Mouse (Mus musculus) left cerebral cortex, adult 11 months (tissue): ENCODE data around the gene Dscaml1.

ENCODE experiments used
- DNase-seq: peaks from one replicate; pipeline ENCODE4 v3.0.0; 2022; ENCODE audit warnings: low spot score

Dscaml1 gene

DNA sequence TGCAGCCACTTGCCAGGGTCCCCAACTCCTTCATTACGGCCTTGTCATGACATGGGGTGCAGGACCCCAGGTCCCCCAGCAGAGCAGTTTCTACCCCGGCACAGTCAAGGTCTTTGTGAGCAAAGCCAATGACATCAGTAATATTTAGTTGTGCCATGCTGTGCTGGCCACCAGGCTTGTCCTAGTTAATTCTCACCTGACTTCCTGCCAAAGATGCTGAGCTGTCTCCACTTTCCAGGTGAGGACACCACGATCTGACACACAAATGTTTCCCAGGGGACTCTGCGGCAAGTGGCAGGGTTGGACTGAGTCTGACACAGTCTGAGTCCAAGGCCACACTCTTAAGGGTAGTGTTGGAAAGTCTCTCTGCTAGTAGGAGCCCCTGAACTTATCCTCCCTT, at the start of gene Dscaml1:
Gene Dscaml1 (plus strand): TSS at position 173 of the 400 bp plus-strand sequence.
- DNase-seq = no peak

DNA sequence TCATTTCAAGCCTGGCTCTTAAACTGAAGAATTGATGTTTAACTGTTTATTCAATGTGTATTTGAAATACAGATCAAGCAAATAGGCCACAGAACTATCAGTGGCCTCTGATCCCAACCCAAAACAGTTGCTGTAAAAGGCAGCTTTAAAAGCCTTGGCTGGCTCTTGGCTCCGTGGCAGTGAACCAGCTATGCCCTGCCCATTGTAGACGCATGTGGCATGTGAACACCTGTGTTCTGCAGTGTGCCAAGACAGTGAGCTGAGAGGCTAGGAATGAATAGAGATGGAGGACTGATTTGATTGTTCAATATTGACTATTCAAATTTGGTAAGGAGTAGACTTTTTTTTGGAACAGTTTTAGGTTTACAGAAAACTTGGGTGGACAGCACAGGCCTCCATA, 49.5 kb upstream of the Dscaml1 start:
- DNase-seq = no peak

DNA sequence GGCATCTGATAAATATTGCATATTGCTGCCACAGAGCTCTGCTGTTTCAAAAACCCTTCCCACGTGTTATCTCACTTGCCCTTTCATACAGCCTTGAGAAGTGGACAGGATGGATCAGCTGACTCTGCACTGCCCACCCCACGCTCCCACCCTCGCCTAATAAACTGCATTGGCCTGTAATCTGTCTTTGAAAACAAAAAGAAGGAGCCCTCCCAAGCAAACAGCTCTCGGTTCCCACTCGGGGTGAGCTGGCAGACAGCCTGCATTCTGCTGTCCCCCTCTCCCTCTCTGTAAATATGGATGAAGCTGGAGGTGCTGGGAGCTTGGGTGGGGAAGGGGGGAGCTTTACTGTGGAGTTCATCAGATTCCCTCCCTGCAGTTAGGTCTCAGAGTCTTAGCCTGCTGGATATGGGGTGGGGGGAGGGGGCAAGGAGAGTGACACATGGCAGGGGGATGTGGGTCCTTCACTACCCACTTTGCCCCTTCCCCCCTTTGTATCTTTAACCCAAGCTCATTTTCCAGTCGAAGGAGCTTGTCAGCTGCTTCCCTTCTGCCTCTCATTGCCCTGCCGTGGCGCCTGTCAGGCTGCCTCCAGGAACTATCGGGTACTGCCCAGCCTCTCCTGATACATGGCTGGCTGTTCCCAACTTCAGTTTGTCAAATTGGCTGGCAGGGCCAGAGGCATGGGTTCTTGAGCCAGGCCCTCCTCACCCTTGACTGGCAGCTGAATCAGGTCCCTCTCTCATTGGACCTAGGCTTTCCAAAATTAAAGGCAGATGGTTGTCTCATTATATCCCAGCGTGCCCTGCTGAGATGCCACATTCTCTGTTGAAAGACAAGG, 45.8 kb upstream of the Dscaml1 start:
- DNase-seq = no peak

DNA sequence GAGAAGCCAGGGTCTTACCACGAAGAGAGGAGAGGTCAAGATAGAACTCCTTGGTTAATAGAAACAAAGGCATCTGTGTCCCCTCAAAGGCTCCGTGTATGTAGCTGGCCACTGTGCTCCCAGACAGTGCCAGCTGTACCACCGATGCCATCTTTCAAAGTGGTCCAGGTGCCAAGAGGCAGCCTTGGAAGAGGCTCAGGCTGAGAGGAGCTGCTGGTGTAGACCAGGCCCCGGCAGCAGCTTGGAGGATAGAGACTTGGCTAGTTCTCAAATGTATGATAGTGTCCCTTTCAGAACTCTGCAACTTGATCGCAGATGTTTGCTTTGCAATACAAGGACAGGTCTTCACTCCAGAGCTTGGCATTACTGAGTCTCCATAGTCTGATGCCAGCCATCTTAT, 44.1 kb upstream of the Dscaml1 start:
- DNase-seq = no peak

DNA sequence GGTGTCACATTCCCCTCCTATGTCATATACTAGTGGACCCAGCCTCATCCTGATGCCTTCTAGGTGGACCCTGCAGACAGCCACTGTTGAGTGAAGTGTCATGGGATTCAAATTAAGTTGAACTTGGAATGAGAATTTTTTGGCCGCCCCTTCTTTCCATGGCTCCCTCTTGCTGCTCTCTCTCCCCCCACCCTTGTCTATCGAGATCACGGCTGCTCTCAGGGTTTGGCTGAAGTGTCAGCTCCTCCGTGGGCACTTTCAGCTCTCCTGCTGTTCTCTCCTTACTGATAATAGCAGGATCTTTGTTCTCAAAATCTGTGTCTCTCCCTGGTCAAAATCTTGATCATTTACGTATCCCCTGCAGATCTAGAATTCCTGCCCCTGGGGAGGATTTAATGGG, 43.6 kb upstream of the Dscaml1 start:
- no peak for DNase-seq

DNA sequence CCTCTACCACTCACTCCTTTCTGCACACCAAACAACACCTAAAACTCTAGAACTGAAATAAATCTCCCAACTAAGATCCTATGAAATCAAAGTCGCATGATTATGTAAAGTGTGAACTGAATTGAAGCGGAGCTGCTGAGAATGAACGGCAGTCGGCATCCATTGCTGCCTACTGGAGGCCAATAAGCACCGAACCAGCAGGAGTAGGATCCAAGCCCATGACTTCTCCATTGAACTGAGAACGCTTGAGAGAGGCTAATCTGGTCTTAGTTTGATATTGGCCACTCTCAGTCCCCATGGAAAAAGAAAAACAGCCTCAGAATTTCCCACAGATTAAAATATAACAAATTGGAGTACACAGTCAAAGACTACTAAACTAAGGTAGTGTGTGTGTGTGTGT, 42.5 kb upstream of the Dscaml1 start:
- no peak for DNase-seq

DNA sequence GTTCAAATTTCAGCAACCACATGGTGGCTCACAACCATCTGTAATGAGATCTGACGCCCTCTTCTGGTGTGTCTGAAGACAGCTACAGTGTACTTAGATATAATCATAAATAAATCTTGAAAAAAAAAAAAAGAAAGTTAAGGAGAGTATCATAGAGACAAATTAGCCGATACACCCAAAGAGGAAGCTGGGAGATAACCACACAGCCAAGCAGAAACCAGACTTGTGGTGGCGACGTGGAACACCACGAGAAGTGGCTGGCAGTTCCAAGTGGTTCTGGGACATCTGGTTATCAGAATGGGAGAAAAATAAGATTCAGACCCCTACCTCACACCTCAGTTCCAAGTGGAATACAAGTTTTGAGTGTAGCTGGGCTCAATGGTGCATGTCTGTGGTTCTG, 39.7 kb upstream of the Dscaml1 start:
- DNase-seq = no peak

DNA sequence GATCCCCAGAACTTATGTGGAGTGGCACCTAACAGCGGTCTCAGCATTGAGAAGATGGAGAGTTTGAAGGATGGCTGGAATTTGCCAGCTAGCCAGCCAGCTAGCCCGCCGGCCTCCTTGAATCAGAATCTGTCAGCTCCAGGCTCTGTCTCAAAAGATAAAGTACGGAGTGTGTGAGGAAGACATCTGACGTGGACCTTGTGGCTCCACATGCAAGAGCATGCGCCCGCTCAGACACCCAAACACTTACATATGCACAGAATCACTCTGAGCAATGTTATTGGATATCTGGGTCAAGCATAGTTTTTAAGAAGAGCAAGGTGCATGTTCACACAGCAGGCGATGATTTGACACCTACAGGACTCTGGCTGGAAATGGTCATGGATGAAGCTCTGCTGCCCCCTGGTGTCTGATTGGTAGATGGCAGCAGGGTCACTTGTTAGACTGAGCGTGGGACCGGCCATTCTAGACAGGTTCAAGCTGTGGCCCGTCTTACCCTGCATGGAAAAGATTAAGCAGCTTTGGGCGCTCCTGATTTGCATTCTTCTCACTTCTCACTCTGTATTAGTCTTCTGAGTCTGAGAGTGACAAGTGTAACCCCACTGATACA, 37.9 kb upstream of the Dscaml1 start:
- DNase-seq = peak; percentile 81

DNA sequence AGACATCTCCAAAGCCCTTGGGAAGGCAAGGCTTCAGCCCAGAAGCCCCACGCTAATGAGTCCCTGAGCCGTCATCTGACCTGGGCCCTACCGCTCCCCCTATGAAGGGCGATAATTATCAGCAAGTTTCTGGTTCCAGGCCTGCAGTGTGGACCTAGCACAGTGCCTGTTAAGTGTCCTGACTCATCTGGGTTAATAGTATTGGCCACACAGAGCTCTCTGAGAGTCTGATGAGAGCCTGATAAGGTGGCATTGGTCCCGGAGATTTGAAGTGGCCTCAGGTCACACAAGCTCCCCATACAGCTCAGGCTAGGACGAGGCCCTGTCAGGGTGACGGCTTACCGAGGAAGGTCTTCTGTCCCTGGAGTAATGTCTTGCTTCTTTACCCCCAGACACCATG, 36.8 kb upstream of the Dscaml1 start:
- DNase-seq = no peak

DNA sequence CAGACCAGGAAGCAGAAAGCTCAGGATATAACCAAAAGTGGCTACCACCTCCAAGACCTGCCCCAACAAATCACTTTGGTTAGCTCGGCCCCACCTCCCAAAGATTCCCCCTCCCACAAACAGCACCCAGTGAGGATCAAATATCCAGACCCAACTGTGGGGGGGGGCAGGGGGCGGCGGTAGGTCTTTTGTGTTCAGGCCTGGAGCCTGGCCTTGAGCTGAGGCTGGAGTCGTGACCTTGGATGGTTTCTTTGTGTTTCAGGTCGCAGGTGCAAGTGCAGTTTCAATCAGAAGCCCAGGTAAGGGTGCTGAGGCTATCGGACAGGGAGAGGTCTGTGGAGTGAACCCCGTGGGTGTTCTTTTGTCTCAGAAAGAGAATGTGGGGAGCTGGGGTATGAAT, 35.1 kb upstream of the Dscaml1 start:
- DNase-seq = no peak

DNA sequence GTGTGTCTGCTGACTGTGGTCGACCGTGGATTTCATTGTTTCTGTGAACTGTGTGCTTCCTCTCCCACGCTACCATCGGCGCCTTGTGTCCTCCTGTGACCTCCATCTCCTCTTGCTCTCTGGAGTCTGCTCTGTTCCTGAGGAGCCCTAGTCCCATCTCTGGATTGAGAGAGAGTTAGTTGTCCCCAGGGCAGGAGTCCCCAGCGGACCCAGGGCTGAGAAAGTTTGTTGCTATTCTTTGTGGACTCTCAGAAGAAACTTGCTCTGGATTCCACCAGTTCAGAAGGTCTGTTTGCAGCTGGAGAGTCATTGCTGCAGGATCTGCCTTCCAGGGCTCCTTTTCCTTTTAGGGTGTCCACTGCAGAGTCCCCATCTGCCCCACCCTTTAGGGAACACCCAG, 31.2 kb upstream of the Dscaml1 start:
- DNase-seq = no peak

DNA sequence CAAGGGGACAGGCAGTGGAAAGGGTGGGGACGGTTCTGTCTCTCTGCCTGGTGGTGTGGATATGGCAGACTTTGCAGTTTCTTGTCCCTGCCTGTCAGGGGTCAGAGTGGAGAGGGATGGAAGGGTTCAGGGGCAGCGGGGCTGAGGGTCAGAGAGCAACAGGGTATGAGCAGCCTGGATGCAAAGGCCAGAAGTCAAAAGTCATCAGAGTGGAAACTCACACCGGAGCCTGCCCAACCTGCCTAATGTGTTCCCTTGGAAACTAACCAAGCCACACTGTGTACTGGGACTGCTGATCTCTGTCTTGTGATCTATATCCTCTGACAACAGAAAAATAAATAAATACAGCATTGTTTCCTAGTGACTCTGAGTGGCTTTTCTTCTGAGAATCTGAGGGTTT, 30.6 kb upstream of the Dscaml1 start:
- DNase-seq = no peak

DNA sequence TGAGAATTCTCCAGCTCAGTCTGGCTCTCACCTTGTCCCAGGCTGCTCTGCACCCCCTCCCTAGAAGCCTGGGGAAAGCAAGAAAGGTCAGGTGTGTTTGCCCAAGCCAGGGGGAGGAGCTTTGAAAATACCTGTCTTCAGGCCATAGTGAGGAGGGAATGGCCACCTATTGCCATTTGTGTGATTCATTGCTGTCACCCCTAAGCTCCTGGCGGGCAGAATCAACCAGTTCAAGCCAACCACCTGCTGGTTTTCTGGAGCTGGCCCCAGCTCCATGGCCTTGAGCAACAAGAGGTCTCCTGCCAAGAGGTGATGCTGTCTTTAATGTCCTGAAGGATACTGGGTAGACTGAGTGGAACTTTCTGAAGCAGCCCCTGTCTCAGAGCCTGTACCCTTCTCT, 28.1 kb upstream of the Dscaml1 start:
- no peak for DNase-seq

DNA sequence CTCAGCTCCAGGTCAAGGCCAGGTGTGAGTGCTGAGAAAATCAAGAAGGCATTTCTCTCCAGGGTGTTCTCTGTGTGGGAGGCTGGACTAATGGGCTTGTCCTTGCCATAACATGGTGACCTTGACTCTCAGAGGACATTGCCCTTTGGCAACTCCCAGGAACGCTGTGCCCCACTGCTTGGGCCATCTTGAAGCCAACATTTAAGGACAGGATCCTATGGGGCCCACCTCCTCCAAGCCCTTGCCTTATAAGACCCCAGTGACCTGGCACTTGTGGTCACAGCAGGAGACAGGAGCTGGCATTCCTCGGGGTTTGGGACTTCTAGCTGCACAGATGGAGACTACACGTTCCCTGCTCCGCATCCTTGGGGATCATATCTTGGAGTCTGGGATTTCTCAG, 27.0 kb upstream of the Dscaml1 start, which contains the start of gene Fxyd2:
Gene Fxyd2 (plus strand): TSS at position 236 of the 400 bp plus-strand sequence.
- DNase-seq = no peak

DNA sequence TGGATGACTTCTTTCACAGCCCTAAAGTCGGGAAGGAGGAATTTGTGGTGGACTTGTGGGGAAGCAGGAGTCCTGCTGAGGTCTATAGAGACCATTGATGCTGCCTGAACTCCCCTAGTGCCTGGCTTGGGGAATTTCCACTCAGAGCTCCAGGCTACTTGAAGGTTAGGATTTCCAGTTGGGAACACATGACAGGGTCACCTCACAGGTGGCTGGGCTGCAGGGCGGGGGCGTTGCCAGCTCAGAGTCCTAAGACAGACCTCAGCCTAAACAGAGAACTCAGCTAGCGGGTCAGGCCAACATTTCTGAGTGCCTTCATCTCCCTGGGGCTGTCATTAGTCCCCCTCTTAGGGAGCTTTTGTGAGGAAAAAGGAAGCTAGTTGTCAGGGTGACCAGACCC, 24.6 kb upstream of the Dscaml1 start:
- no peak for DNase-seq

DNA sequence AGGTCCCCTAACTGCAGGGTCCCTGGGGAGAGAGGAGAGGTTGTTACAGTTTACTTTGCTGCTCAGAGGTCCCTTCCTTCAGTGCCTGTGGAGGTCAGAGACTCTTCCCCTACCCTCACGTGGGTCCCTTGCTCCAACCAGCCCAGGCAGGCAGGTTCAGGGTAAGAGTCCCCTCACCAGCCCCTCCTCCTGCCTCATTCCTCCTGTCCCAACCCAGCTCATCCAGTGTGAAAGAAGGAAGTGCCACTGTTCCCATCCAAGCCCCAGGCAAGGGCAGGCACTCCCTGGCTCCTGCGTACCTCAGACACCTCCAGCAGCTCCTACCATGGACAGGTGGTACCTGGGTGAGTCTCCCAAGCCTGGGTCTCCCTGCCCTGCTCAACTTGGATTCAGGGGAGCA, 23.5 kb upstream of the Dscaml1 start:
- no peak for DNase-seq

DNA sequence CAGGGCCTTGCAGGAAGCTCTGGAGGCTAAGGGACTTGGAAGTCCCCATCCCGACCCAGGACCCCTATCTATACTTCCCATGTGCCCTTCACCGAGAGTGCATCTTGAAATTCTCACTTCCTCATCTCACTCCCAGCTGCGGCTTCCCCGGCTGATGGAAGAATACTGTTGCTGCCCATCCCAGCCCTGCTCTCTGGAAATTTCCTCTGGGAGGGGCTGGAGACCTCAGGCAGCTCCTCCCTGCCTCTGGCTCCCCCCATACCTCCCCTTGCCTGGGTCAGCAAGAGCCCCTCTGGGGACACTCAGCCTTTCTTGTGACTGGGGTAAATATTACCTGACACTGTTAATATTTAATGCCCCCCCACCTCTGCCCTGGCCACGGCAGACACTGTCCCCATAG, 20.7 kb upstream of the Dscaml1 start:
- no peak for DNase-seq

DNA sequence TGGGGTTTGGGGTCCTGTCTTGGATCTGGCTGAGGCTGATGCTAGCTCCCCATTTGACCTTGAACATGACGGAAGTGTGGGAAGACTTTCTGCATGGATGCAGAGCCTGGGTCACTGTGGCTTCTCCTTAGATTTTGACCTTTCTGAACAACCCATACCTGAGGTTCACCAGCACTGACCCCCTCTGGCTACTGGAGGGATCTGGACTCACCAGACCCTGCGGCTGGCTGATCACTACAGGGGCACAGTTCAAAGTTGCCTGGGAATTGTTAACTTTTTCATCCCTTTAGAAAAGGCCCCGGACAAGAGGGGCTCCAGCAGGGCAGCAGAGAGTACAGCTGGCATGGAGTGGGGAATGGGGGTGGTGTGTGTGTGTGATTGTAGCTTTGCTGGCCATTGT, 19.6 kb upstream of the Dscaml1 start:
- DNase-seq = no peak

DNA sequence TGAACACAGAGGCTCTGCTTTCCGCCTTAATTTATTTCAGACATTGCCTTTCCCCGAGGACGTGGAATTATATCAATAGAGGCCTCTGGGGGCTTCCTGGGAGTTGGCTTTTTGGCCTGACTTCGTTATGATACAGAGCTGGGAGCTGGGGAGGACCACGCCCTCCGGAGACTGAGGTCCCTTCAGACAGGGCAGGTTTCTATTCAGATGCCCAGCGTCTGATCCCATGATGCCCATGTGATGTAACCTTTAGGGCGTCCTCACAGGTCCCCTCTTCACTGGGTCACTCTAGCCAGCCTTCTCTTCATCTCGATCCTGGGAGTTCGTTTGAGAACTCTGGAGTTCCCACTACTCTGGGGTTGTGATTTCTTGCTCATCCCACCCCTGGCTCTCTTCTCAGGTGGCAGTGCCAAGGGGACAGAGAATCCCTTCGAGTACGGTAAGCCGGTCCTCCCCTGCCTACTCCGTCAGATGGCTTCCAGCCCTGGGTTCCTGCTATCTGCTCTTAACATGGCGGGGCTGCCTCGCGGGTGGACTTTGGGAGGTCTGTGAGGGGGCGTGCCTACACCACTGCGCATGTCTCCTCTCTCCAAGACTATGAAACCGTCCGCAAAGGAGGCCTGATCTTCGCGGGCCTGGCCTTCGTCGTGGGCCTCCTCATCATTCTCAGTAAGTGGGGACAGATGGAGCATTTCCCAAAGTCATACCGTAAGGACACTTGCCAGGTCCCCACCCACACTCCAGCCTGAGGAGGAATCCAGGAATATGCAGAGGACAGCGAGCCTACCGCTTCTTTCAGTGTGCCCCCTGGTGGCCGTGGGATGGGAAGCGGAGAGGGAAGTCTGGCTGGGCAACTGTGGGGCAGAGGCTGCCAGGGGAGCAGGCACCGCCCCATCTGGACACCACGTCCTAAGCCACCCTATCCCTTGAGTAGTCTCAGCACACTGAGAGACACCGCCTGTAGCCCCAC, 18.4 kb upstream of the Dscaml1 start:
- DNase-seq = no peak

DNA sequence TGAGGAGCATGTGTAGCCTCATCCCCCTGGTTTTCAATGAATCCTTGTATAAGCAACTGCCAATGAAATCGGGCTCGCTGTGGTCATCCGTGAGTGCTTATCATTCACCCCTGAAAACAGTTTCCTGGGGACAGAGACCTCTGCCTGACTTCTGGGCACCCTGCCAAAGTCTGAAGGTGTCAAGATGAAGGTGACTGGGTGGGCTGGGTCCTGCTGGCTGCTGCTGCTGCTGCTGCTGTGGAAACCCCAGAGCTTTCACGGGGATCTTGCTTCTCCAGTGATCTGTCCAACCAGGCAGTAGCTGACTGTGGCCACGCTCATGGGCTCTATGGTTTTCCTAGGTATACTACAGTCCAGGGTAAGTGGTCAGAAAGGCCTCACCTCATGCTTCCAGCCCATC, 16.2 kb upstream of the Dscaml1 start:
- DNase-seq = no peak

DNA sequence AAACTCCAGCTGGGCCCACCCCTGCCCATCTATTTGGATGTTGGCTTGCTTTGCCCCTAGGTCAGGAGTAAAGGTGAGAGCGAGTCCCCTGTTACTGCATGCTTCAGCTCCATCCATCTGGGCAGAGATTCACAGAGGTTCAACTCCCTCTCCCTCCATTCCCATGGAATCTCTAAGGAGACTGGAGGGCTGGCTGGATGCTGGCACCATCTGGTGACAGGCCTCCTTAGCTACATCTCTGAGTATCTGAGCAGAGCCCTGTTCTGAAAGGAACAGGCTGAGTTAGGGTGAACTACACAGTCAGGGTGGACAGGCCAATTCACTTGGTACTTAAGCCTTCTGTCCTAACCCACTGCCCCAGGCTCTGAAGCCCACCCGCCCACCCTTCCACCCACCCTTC, 15.8 kb upstream of the Dscaml1 start:
- no peak for DNase-seq

DNA sequence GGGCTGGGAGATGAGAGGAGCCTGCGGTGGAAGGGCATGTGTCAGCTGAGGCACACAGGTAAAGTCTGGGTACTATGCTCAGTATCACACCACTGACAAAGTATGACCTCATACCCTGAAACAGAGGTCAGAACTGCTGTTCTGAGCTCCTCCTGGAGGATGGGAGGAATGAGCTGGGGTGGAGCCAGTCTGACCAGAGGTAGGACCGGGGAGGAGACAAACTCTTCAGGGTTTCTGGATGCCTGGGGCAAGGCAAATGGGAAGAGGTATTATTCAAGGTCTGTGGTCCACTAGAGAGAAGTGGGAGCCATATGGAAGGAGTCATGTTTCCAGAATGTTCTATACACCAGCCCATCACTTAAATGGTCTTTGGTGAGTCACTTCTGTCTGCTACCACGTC, 15.3 kb upstream of the Dscaml1 start:
- DNase-seq = no peak

DNA sequence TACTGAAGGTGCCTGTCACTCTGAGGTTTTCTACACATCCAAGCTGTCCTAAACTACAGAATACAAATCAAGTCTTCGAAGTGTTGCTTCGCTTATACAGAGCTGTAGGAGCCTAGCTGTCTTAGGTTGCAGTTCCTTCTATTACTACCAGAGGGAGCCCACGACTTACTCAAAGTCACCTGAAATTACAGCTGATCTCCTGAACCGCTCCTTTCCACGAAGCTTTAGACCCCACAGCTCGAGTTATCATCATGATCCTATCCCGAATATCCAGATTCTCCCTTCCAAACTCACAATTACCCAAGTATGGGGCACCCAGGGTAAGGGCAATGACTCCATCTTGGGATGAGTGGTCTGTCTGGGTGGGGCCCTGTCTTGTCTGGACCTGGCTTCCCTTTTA, 14.6 kb upstream of the Dscaml1 start:
- DNase-seq = no peak
